Mouse (Mus musculus) retina, postnatal 7 days (tissue): Measurements from ENCODE around the gene Sh3gl2.
A peak's percentile ranks its signal among the peaks of the same experiment; 100 is the strongest.

Experiments used
- DNase-seq: peaks from one replicate; pipeline ENCODE4 v3.0.0-alpha.2; 2012; ENCODE audit warnings: low read depth, low spot score

The Sh3gl2 gene

GRCm38 (mm10) chr4:85305912-85306573, 101.1 kb downstream of the Sh3gl2 start:
- DNase-seq = no peak

- DNase-seq = peak; percentile 30
These were observed 114.2 kb downstream of the Sh3gl2 start for GRCm38 (mm10) chr4:85319092-85319491.

DNA sequence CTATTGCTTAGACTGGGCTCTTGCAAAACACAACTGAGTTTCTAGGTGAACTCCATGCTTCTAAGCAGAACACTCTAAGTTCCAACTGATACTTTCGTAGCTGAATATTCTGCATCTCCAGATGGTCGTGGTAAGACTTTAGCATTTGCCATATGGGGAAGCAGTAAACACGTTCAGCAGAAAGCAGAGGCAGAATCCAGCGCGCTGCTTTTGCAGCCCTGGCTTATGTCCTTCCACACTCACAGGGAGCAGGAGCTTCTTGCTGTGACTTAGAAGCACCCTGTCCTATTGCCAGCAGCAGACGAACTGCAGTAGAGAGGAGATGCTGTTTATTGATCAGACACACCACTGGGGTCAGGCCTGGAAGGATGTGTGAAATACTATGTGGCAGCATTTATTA, 120.5 kb downstream of the Sh3gl2 start:
- no peak for DNase-seq

DNA sequence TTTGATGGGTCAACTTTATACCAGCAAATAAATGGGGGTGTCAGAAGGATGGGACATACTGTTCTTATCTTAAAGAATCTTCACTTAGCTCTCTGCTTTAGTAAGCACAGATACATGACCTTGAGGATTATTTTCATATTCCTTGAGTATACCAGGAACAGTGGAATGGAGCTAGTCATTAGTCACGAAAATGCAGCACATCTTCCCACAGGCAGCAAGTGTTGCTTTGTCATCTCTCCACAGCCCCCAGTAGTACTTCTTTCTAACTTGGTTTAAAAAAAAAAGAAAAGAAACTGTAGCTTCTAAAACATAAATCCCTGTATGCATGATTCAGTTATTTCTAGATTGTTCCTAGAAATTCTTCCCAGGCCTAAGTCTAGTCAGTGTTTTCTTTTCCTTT, 121.1 kb downstream of the Sh3gl2 start:
- DNase-seq = no peak

DNA sequence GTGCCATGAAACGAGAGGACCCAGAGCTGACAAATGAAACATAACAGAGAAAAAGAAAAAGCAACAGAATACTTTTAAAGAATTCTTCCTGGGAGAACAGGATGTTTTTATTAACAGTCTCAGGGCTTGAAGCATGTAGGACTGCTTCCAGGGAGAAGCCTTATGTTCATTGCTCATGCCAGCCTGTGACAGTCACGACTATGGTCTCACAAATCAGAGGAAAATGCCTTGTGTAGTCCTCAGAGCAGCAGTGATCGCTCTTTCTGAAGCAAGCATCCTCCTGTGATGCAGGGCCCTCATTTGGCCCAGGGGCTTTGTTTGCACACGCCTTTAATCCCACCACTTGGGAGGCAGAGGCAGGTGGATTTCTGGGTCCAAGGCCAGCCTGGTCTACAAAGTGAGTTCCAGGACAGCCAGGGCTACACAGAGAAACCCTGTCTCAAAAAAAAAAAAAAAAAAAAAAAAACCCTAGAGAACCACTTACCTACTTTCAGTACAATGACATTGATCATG, 129.8 kb downstream of the Sh3gl2 start:
- DNase-seq = no peak

DNA sequence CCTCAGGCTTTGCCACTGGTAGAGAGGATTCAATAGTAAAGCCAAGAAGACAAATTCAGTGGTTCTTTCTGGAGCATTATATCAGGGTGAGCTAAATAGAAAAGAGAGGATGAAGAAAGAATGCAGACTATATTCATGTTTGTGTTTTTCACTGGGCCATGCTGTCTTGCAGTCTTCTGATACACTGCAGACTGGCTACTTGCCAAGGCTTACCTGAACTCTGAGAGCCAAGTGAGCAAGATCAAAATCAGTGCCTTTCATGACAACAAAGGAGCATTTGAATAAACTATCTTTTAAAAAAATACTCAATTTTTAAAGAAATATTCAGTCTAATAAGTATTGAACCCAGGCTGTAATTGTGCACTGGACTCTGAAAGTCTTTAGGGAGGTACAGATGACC, 131.4 kb downstream of the Sh3gl2 start:
- no peak for DNase-seq

- no peak for DNase-seq
These were observed 134.2 kb downstream of the Sh3gl2 start for GRCm38 (mm10) chr4:85339126-85339525.

- DNase-seq = no peak
These were observed 135.8 kb downstream of the Sh3gl2 start for GRCm38 (mm10) chr4:85340686-85341085.

DNA sequence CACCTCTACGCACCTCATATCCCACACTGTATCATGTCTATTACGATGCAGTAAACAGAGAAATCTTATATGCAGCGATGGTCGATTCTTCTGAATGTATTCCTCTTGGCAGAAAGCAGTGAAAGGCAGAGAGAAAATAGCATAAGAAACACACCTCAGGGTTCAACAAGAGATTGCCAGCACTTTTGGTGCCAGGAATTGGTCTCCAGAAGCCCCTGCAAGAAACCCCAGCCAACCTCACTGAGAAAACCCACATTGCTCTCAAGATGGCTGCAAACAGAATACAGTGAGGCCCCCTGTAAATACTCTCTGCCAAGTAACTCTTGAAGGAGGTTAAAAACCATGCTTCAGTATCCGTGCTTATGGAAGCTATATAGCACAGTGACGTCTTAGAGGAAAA, 141.0 kb downstream of the Sh3gl2 start:
- no peak for DNase-seq

GRCm38 (mm10) chr4:85348079-85348643, 143.2 kb downstream of the Sh3gl2 start:
- no peak for DNase-seq

GRCm38 (mm10) chr4:85362661-85363060, 157.7 kb downstream of the Sh3gl2 start:
- DNase-seq = no peak

DNA sequence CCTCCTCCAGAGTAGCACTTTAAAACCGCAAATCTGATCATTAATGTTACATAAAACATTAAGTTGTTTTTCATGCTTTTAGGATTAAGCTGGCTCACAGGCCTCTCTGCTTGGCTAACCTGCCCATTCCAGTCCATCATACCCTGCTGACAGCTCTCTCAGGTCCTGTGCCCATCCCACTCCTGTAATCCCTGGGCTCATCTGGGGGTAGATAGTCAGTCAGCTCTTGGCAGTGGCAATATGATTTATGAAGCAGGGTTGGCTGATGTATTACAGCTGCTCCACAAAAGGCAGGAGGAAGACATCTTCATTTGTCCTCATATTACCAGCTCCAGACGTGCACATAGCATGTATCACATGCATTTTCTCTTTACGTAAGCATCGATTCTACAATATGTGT, 158.3 kb downstream of the Sh3gl2 start:
- DNase-seq = no peak

GRCm38 (mm10) chr4:85371036-85371435, 166.1 kb downstream of the Sh3gl2 start:
- DNase-seq = no peak

DNA sequence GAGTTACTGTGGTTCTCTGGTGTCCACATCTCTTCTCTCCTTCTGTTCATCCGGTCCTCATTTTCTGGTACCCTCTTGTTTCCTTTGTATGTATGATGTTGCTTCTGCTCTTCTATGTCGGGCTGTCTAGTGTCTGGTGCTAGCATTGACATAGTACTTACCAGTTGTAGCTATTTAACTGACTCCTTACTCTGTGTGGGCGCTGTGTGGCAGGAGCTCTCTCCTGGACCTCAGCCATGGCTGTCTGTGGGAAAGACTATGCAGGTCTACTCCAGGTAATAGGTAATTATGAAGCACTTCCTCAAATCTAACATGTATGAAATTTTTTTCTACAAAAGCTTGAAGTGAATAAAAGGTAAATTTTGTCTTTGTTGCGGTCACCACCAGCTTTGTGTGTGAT, 169.9 kb downstream of the Sh3gl2 start:
- DNase-seq = no peak

GRCm38 (mm10) chr4:85376187-85376586, 171.3 kb downstream of the Sh3gl2 start:
- DNase-seq = no peak

DNA sequence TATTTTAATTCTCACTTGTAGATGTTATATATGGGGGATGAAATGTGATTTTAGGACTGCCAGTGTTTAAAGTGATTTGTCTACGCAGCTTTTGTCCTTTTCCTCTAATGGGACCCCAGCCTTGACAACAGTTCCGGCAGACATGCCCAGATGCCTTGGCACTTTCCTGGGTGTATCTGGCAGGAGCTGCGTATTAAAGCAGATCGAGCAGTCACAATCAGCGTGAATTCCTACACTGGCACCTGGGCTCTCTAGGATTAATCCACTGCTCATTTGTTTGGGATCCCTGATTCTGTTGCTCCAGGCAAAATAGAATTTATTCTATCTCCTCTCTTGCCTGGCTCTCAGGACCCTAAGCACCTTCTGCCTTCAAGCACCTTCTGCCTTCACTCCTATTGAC, 171.7 kb downstream of the Sh3gl2 start:
- no peak for DNase-seq

DNA sequence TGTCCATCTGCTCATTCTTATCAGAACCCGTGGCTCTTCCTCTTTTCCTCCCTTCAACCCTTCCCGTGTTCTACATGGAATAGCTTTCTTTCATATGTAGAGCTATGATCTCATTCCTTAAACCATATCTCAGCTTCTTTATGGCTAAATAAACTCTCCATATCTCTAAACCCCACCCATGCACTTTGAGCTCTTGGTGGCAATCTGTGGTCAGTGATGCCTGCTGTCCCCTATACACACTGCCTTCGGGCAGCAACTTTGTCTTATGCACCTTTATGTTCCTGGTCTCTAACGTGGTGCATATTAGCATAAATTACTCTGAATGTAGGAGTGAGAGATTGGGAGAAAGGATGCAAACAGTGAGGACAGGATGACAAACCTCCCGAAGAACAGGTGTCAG, 180.3 kb downstream of the Sh3gl2 start:
- DNase-seq = no peak

DNA sequence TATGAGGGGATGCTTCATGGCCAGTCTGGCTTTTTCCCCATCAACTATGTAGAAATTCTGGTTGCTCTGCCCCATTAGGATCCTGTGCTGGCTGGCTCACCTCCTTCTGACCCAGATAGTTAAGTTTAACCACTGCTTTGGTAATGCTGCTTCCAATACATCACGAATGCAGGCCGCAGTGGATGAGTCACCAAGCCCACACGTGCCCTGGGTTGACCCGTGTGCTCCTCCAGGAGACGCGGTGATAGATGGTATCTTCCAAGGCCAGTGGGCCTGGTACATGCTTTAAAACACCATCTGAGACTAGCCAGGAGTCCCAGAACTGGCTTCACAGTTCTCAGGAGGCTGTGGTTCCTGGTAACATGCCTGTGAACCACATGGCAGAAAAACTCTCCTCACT, 182.8 kb downstream of the Sh3gl2 start:
- no peak for DNase-seq

- DNase-seq = peak; percentile 8
These were observed 186.9 kb downstream of the Sh3gl2 start for GRCm38 (mm10) chr4:85391795-85392194.

GRCm38 (mm10) chr4:85398765-85399164, 193.8 kb downstream of the Sh3gl2 start:
- no peak for DNase-seq

DNA sequence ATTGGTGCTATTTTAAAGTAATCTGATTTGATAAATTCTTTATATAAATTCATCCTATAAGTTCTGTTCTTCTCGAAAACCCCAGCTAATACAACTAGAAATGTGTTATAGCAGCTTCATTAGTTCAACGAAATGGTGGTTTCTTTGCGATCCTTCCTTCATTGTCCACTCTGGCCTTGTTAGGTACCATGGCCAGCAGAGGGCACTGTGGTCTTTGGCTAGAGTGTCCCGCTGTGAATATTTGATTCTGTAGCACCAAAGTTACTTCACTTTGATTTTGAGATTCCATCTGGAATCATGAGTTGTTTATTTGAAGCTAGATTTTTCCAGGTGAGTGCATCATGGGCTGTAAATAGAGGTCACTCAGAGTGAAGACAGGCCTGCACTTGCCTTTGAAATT, 197.9 kb downstream of the Sh3gl2 start:
- peak; percentile 60 for DNase-seq

DNA sequence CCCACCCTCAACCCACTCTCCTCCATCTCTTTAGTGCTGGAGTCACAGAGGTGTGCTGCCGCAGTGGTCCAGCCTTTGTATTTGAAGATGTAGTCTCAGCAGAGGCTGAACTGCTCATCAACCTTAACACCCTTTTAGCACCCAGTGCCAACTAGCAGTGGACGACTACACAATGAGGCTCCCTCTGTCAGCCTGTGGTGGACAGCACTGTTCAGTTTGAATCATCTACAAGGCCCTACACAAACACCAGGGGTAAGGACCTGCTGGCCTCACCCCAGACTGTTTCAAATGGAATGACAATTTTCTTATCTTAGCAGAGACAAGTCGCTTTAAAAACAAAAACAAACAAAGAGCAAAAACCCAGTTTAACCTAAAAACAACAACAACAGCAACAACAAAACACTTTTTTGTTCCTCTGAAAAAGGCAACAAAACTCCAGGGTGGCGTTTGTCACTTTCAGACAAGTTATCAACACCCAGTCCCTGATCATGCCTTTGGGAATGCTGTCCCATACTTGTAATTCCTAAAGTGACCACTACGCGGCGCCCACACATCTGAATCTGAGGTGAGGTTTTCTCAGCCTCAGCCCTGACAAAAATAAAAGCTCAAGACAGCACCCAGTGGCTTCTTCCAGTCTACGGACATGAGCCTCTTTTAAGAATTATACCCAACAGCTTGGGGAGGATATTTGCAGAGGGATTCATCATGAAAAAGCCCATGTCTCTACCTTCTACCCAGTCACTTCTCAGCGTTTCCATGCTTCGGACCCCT, 199.7 kb downstream of the Sh3gl2 start:
- DNase-seq = peak; percentile 51

- no peak for DNase-seq
These were observed 200.3 kb downstream of the Sh3gl2 start for GRCm38 (mm10) chr4:85405276-85405675.
